Mouse (Mus musculus) liver, embryonic 11.5 days (tissue): ENCODE results near the gene Naa80. TPM values are rescaled to one million over a fixed set of nuclear protein-coding genes. Genes with fewer than 3 reads are reported as not detected.

Experiments used
- ATAC-seq: fragments of 200-750 bp; cut with Nextera tagmentation; replicated peaks from 2 replicates; pipeline ENCODE4 v1.8.0; 2017; ENCODE audit warnings: moderate number of reproducible peaks, mild to moderate bottlenecking, moderate TSS enrichment, moderate library complexity; ENCODE audit not compliant: low FRiP score
- DNase-seq: peaks from one replicate; pipeline ENCODE4 v3.0.0-alpha.2; 2017; ENCODE audit warnings: low spot score
- H3K27ac ChIP-seq: fragments of 300-500 bp; sonication (generic); 2 replicates; pipeline ENCODE4 v1.5.1; 2014; ENCODE audit warnings: mild to moderate bottlenecking, low read depth, low read length, control low read depth
- H3K27me3 ChIP-seq: fragments of 300-500 bp; sonication (generic); replicated peaks from 2 replicates; pipeline ENCODE4 v1.6.1; 2014; ENCODE audit warnings: low read length, mixed read lengths; ENCODE audit not compliant: control insufficient read depth, insufficient read depth
- H3K36me3 ChIP-seq: fragments of 300-500 bp; sonication (generic); 2 replicates; pipeline ENCODE4 v1.6.1; 2014; ENCODE audit warnings: mild to moderate bottlenecking, low read length, moderate library complexity, mixed read lengths; ENCODE audit not compliant: control insufficient read depth, insufficient read depth
- H3K4me1 ChIP-seq: fragments of 300-500 bp; sonication (generic); replicated peaks from 2 replicates; pipeline ENCODE4 v1.6.1; 2014; ENCODE audit warnings: low read length, mixed read lengths; ENCODE audit not compliant: control insufficient read depth, insufficient read depth
- H3K4me2 ChIP-seq: fragments of 300-500 bp; sonication (generic); 2 replicates; pipeline ENCODE4 v1.6.1; 2014; ENCODE audit warnings: mild to moderate bottlenecking, control low read depth, moderate library complexity
- H3K4me3 ChIP-seq: fragments of 300-500 bp; sonication (generic); 2 replicates; pipeline ENCODE4 v1.5.1; 2014; ENCODE audit warnings: low read depth, low read length, control low read depth
- H3K9ac ChIP-seq: fragments of 300-500 bp; sonication (generic); 2 replicates; pipeline ENCODE4 v1.6.1; 2014; ENCODE audit warnings: low read depth, low read length, control low read depth
- H3K9me3 ChIP-seq: fragments of 300-500 bp; sonication (generic); 2 replicates; pipeline ENCODE4 v1.6.1; 2016; ENCODE audit warnings: low read length, inconsistent platforms, mixed read lengths; ENCODE audit not compliant: control insufficient read depth
- WGBS: fragments of 180-500 bp; shearing (Covaris S2); extraction: QIAGEN DNeasy Blood & Tissue Kit; methylation state at CpG from one replicate; pipeline ENCODE4 v1.1.7; 2014; 5-methylcytosine and 5-hydroxymethylcytosine counted together
- polyA plus RNA-seq: library from polyadenylated mRNA; unstranded; fragments of >200 nt; fragmentation: Nextera tagmentation; extraction: Ambion mirVana; gene quantifications from 2 replicates; pipeline ENCODE4 v1.2.1, GENCODE M21; 2014

Naa80 gene
- polyA plus RNA-seq, 1 experiment from 2014 or later, result 20.7 TPM

DNA sequence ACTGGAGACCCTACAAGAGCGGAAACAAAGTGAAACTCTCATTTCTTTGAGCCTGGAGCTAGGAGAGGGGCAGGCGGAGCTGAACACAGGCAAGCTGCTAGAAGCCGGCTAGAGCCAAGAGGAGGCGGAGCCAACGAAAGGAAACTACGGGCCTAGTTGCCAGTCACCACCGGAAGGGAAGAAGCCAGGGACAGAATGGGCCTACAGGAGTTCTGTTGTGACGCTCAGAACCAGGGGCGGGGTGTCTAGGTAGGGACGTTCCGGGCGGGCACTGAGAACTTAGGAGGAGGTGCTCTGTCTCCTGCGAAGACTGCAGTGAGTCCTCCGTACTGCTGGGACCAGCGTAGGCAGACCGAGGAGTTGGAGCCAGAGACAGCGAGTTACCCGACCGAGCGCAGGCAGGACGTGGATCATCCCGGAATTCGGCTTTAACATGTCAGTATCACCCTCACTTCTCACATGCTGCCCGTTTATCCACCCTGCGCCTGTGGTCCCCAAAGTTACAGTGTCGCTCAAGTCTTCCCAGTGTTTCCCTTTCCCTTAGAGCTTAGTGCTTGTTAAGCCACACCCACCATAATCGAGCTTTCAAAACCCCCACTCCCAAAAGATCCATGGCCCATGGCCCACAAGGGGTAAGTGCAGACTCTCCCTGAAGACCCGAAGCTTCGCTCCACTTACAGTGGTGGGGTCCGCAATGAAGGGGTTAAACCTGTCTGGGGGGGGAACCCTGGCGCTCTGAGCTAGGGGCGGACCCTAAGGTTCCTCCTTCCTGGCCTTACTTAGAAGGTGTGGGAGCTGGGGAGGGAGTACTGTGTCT is 2.0 kb downstream of the Naa80 start, which contains the start of gene Hyal3:
Gene Hyal3 (plus strand): TSS at position 318 of the 817 bp plus-strand sequence.
- peak within 1 kb of the TSS; percentile 89 for H3K4me2 ChIP-seq
- peaks cover 35% of the 10 kb centered on the region for H3K4me1 ChIP-seq
- no peaks in the 10 kb centered on the region for H3K9me3 ChIP-seq
- H3K36me3 ChIP-seq, result peaks cover 7% of the 10 kb centered on the region; the same call in 1 of the 2 replicates
- ATAC-seq (peak; percentile 78), DNase-seq (peak; percentile 79)
- H3K27ac ChIP-seq, result peak within 1 kb of the TSS; percentile 95
- peak within 1 kb of the TSS; percentile 86 for H3K9ac ChIP-seq
- H3K4me3 ChIP-seq, result peak within 1 kb of the TSS; percentile 60
- WGBS, result under 1% methylated on average over 32 of the region's 32 CpGs
- no peaks in the 10 kb centered on the region for H3K27me3 ChIP-seq

GRCm38 (mm10) chr9:107581584-107581983 is 2.9 kb downstream of the Naa80 start:
- Histone ChIP-seq H3K4me3 (peak overlapping the region; percentile 60), H3K4me1 (peaks cover 32% of the 10 kb centered on the region), H3K27ac (peak overlapping the region; percentile 95), H3K27me3 (no peaks in the 10 kb centered on the region), H3K4me2 (peak overlapping the region; percentile 89), H3K9me3 (no peaks in the 10 kb centered on the region), H3K9ac (peak overlapping the region; percentile 86), H3K36me3 (peaks cover 7% of the 10 kb centered on the region; the same call in 1 of the 2 replicates)
- ATAC-seq (no peak), DNase-seq (no peak)
- WGBS, result 52% methylated on average over 4 of the region's 4 CpGs

GRCm38 (mm10) chr9:107582509-107583062 is 3.9 kb downstream of the Naa80 start:
- Histone ChIP-seq H3K9ac (peak overlapping the region; percentile 86), H3K4me2 (peak overlapping the region; percentile 89), H3K4me3 (0 out of 2 replicates have a peak overlapping the region, but pooled peaks have one; percentile 5)

GRCm38 (mm10) chr9:107583174-107583573 is 4.5 kb downstream of the Naa80 start:
- Histone ChIP-seq H3K9me3 (no peaks in the 10 kb centered on the region), H3K36me3 (peaks cover 7% of the 10 kb centered on the region; the same call in 1 of the 2 replicates), H3K27me3 (no peaks in the 10 kb centered on the region), H3K4me1 (peaks cover 27% of the 10 kb centered on the region), H3K4me3 (no peak overlapping the region), H3K9ac (no peak overlapping the region), H3K27ac (no peak overlapping the region), H3K4me2 (no peak overlapping the region)
- ATAC-seq (no peak), DNase-seq (no peak)
- WGBS, result 89% methylated on average over 14 of the region's 14 CpGs

More at GRCm38 (mm10) chr9:107582509-107583062, 3.9 kb downstream of the Naa80 start:
- H3K27ac ChIP-seq, result peak overlapping the region; percentile 34; the same call in 1 of the 2 replicates
- H3K36me3 ChIP-seq, result peaks cover 7% of the 10 kb centered on the region; the same call in 1 of the 2 replicates
- ATAC-seq (no peak), DNase-seq (no peak)
- H3K9me3 ChIP-seq, result no peaks in the 10 kb centered on the region
- no peaks in the 10 kb centered on the region for H3K27me3 ChIP-seq
- peaks cover 27% of the 10 kb centered on the region for H3K4me1 ChIP-seq
- 88% methylated on average over 7 of the region's 7 CpGs for WGBS

GRCm38 (mm10) chr9:107586504-107586903 is 7.8 kb downstream of the Naa80 start:
- Histone ChIP-seq H3K4me2 (peak overlapping the region; percentile 65), H3K27me3 (no peaks in the 10 kb centered on the region), H3K36me3 (peaks cover 26% of the 10 kb centered on the region), H3K4me3 (peak overlapping the region; percentile 91), H3K4me1 (peaks cover 47% of the 10 kb centered on the region), H3K9ac (peak overlapping the region; percentile 69), H3K9me3 (no peaks in the 10 kb centered on the region), H3K27ac (peak overlapping the region; percentile 97)
- 84% methylated on average over 5 of the region's 5 CpGs for WGBS
- ATAC-seq (no peak), DNase-seq (no peak)

DNA sequence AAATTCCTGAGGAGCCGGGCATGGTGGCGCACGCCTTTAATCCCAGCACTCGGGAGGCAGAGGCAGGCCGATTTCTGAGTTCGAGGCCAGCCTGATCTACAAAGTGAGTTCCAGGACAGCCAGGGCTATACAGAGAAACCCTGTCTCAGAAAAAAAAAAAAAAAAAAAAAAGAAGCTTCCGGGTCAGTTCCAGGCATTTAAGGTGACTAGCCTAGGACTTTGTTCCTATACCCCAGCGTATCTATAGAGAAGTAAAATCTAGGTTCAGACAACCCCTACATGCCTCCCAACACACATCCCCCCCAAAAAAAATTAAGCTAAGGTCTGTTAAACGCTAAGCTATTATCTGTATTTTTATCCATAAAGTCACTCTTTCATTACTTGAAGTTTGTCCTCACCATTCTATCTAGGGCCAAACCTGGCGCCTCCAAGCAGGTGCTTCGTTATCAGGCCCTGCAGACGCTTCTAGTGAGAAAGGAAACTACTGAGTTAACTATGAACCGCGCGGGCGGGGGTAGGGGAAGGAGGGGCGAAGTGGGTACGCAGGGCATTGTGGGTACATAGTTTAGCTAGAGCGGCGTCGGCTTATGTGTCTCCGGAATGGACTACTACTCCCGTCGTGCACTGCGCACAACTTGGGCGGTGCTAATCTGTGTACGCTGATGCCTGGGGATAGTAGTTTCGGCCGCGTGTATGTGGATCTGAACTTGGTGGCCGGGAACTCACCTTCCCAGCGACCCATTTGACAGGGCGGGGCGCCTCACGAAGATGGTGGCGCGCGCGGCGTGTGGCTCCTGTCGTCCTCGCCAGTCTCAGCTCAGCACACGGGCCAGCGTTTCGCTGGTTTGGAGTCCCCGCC is 8.5 kb downstream of the Naa80 start, which contains the start of gene Ifrd2:
Gene Ifrd2 (plus strand): TSS at position 669 of the 859 bp plus-strand sequence.
- Histone ChIP-seq H3K4me3 (peak within 1 kb of the TSS; percentile 91), H3K4me2 (peak within 1 kb of the TSS; percentile 83), H3K36me3 (peaks cover 33% of the 10 kb centered on the region), H3K9ac (peak within 1 kb of the TSS; percentile 96), H3K27me3 (no peaks in the 10 kb centered on the region), H3K4me1 (peaks cover 41% of the 10 kb centered on the region), H3K9me3 (no peaks in the 10 kb centered on the region), H3K27ac (peak within 1 kb of the TSS; percentile 98)
- WGBS, result 11% methylated on average over 46 of the region's 46 CpGs
- peak; percentile 94 for DNase-seq
- peak; percentile 94 for ATAC-seq

DNA sequence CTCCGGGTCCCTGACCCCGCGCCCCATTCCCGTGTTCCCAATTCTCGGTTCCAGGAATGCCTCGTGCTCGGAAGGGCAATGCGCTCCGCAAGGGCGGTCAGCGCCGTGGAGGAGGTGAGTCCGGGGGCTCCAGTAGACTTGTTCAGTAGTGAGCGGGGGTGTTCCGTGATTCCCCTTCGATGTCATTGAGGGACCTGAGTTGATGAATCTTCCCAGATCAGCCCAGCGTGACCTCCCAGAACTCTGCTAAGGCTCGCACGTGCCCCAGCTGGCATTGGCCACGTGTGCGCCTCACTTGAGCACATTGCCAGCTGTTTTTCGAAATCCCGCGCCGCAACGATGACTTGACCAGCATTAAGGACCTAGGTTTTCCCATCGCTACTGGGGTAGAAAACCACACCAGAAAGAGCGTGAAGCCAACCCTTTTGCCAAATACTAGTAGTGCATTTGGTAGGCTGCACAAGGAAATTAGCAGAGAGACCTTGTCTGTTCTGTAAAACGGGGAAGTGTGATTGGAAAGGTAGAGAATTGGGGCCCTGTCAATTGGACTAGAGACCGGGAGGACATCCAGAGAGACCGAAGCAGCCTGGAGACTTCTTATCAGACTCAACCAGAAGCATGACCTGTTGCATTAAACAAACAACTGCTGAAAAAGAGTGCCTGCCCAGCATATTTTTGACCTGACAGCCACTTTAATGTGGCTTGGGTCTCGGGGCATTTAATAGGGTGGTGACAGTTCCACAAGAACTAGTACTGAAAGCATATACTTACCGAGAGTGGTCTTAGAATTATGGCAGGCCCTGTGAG is 9.3 kb downstream of the Naa80 start:
- no peaks in the 10 kb centered on the region for H3K9me3 ChIP-seq
- H3K4me1 ChIP-seq, result peaks cover 35% of the 10 kb centered on the region
- H3K27ac ChIP-seq, result peak overlapping the region; percentile 98
- H3K9ac ChIP-seq, result peak overlapping the region; percentile 96
- peaks cover 35% of the 10 kb centered on the region for H3K36me3 ChIP-seq
- ATAC-seq (0 out of 2 replicates have a peak, but pooled peaks have one; percentile 13), DNase-seq (no peak)
- peak overlapping the region; percentile 91 for H3K4me3 ChIP-seq
- WGBS, result 1% methylated on average over 33 of the region's 33 CpGs
- peak overlapping the region; percentile 83 for H3K4me2 ChIP-seq
- no peaks in the 10 kb centered on the region for H3K27me3 ChIP-seq
